Mouse (Mus musculus) testis, adult 2 months (tissue): Measurements from ENCODE around the gene Tpk1.

Source experiments
- CTCF ChIP-seq: fragments of 200-500 bp; IDR thresholded peaks from 2 replicates; pipeline ENCODE4 v1.5.1; 2012; ENCODE audit warnings: low read depth, mild to moderate bottlenecking, inconsistent platforms, low read length, moderate library complexity; ENCODE audit not compliant: control insufficient read depth, insufficient read depth, insufficient replicate concordance
- POLR2A ChIP-seq: fragments of 200-500 bp; IDR thresholded peaks from 2 replicates; pipeline ENCODE4 v1.6.1; 2012; ENCODE audit warnings: low read depth, mild to moderate bottlenecking, inconsistent platforms, low read length, moderate library complexity; ENCODE audit not compliant: control insufficient read depth

DNA sequence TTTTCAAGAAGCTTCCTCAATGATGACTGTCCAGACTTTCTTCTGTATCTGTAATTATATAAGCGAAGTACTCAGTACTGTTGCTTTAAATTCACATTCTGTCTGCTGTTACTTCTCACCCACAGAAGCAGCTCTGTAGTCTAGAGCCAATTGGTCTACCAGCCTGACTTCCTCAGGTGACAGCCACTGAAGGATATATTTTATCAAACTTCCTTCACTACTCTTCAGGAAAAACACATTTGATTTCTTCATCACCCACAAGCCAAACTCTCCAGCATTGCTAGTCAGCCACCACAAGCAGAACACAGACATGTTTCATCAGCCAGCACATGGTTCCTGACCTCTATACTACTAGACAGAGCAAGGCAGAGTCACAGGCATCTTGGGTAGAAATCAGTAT, 21.0 kb downstream of the Tpk1 start:
- TF ChIP-seq POLR2A (no peak), CTCF (no peak)
